Mouse (Mus musculus): ENCODE results near the gene Actn4.
"Not testable (repeated sequence)": the region's sequence is repeated elsewhere in the genome, so short reads cannot be mapped to it uniquely, and the experiment has no call there.

Actn4 gene

DNA sequence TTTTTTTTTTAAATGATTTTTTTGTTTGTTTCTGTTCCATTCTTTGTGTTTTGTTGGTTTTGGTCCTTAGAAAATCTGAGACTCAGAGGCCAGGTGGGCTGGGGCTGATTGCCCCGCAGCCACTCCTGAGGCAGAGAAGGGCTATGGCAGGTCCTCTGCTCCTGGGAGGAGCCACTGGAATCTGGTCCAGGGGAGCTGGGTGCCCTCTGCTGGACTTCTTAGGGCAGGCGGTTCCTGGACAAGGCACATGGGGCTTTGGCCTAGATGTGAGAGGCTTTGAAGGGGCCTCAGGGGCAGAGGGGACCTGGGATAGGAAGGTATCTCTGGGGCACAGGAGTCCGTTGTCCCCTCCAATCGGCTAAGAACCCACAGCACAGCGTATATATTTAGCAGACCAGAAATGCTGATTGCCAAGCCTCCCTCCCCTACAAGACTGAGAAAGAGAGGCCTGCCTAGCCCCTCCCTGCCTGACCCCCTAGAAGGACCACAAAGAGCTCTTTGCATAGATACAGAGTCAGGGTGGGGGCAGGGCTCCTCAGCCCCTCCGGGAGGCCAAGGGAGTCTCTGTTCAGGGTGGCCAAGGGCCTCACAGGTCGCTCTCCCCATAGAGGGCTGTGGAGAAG lies 68.4 kb downstream of the Actn4 start:
- DNase-seq (ENCODE audit: extremely low read depth, insufficient read length, low spot score), result no peak

DNA sequence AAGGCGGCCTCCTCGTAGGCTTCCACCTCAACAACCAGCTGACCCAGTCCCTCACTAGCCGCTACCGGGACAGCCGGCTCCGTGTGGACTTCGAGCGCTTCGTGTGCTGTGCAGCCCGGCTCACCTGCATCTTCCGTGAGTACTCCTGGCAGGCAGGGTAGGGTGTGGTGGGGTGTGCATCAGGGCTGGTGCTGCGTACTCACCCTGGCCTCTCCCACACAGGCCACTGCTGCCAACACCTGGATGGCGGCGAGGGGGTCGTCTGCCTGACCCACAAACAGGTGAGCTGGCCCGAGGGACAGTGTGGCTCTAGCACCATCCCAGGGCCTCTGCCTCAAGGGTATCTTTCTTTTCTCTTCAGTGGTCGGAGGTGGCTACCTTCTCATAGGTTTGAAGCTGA lies 69.5 kb downstream of the Actn4 start:
- no peak for DNase-seq (ENCODE audit: extremely low read depth, insufficient read length, low spot score)

DNA sequence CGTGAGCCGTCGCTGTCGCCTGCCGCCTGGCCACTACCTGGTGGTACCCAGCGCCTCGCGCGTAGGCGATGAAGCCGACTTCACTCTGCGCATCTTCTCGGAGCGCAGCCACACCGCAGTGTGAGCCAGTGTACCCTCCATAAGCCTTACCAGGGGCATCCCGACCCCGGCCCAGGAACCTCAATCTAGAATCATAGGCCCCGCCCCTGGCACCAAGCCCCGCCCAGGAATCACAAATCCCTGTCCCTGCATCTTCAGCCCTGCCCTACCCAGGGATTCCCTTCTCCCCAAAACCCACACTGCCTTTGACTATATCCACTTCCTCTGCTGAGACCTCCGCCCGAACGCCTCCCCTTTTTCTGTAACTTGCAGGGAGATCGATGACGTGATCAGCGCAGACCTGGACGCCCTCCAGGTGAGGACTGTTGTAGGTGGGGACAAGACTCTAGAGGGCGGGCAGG lies 73.4 kb downstream of the Actn4 start:
- no peak for DNase-seq (ENCODE audit: extremely low read depth, insufficient read length, low spot score)

DNA sequence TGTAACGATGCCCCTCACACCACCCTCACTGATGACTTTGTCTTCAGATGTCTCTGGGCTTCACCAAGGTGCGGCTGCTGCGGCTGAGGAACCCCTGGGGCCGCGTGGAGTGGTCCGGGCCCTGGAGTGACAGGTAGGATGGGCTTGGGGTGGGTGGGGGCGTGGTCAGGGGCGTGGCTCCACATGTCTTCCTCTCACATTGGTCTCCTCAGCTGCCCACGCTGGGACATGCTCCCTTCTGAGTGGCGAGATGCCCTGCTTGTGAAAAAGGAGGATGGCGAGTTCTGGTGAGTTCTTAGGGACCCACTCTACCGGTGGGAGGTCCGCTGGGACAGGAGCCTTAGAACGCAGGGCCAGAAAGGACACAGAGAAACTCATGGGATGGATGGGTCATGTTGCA lies 75.7 kb downstream of the Actn4 start:
- DNase-seq (ENCODE audit: extremely low read depth, insufficient read length, low spot score), result no peak

DNA sequence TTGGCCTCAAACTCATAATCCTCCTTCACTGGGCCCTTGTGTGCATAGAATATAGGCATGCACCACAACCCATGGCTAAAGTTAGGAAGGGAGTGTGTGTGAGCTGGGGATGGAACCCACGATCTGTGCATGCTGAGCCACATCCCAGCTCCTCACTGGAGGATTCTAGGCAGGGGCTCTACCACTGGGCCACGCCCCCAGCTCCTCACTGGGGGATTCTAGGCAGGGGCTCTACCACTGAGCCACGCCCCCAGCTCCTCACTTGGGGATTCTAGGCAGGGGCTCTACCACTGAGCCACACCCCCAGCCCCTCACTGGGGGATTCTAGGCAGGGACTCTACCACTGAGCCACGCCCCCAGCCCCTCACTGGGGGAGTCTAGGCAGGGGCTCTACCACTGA lies 78.4 kb downstream of the Actn4 start:
- not testable (repeated sequence) for DNase-seq (ENCODE audit: extremely low read depth, insufficient read length, low spot score)

DNA sequence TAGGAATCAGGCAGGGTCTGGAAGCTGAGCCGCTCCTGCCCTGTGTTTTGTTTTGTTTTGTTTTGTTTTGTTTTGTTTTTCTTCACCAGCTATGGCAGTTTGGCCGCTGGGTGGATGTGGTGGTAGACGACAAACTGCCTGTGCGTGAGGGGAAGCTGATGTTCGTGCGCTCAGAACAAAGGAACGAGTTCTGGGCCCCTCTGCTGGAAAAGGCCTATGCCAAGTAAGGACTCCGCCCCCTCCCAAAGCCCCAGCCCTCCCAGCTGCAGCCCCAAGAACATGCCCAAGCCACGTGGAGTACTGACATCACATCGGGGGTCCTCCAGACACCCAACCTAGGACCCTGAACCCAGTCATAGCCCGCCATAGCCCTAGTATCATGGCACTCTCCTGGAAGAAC lies 79.1 kb downstream of the Actn4 start:
- DNase-seq (ENCODE audit: extremely low read depth, insufficient read length, low spot score), result no peak

DNA sequence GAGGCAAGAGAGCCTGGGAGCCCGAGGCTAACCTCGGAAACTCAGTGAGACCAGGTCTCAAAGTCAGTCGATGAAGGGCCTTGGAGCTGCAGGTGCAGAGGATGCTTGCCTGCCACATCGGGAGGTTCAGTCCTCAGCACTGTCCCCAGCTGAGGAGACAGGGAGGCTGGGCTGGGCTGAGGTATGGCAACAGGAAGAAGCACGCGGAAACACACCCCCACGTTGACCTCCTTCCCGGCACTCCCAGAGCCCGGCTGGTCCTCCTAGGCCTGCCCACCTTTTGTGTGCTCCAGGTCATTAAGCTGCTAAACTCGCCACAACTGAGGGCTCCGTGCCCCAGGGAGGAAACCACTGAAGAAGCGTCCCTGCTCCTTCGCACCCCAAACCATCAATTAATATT lies 80.9 kb downstream of the Actn4 start, which contains the start of gene Capn12:
Capn12 (plus strand) TSS at position 224 of the 400 bp plus-strand sequence.
- DNase-seq (ENCODE audit: extremely low read depth, insufficient read length, low spot score), result no peak

DNA sequence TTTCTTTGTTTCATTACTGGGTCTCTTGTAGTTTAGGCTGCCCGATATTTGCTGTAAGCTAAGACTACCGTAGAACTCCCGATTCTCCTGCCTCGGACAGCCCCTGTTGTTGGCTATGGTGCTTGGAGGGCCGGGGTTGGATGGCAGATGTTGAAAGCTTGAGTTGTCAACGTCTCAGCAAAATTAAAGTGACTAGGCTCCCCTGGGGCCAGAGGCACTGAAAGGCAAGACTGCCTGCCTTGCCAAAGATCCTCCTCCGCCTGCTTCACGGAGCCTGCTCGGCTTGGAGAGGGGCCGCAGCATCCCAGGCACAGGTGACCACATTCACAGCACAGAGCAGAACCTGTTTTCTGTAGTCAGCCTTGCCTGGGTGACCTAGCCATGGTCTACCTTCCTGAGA lies 81.6 kb downstream of the Actn4 start:
- no peak for DNase-seq (ENCODE audit: extremely low read depth, insufficient read length, low spot score)

DNA sequence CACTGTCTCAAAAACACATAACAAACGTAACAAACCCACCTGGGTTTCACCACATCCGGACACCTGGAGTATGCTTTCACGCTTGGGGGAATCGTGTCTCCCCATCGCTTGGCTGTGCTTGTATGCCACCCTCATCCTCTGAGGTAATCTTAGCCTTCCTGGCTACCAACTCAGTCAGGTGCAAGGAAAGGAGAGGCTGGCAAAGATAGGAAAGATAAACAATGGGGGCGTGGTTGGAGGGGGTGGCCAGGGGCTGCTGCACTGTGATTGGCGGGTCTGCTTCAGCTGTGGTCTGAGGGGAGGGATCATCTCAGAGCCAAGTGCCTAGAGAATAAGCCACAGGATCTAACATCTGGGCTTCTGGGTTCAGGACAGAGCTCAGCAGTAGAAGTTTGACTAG lies 82.5 kb downstream of the Actn4 start:
- no peak for DNase-seq (ENCODE audit: extremely low read depth, insufficient read length, low spot score)

DNA sequence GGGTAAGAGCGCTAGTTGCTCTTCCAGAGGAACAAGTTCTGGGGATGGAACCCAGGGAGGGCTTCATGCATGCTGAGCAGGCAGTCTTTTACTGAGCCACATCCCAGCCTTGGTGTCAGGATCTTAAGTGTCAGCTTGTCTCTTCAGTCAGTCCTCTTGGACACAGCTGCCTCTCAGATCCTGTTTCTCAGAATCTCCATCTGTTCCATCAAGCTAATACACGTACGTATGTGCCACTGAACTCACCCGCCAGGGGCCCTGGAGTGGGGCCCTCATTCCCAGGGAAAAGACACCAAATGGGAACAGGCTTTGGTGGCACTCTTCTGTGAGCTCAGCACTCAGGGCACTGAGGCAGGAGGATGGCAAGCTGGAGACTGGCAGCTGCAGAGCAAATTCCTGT lies 84.3 kb downstream of the Actn4 start:
- DNase-seq (ENCODE audit: extremely low read depth, insufficient read length, low spot score), result no peak

DNA sequence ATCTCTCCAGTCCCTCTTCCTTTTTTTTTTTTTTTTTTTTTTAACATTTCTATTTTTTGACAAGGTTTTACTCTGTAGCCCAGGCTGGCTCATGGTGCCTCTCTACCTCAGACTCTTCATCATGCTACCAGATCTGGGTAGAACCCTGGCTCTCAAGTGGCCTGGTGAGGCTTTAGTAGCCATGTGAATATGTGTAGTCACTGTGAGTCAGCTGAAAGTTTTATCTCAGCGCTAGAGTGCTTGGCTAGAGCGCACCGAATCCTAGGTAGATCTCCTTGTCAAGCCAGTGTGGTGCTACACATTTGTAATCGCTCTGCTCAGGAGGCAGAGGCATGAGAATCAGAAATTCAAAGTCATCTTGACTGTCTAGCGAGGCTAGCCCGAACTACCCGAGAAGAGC lies 85.0 kb downstream of the Actn4 start:
- DNase-seq (ENCODE audit: extremely low read depth, insufficient read length, low spot score), result no peak

DNA sequence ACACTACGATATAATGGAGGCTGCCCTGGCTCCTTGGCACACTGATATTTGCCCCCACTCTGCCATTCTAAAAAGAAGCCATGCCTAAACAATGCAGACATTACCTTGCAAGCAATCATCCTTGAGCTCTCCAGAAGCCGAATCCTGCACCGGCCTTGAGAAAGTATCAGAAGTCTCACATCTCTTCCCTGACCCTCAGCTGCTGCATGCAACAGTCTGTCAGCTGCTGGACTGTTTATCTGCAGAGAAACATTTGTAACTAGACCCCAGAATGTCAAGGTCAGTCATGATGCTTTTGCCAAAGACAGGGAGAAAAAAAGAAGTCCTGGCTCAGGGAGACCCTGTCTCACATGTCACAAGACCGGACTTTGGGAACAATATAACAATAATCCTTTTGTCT lies 86.0 kb downstream of the Actn4 start:
- DNase-seq (ENCODE audit: extremely low read depth, insufficient read length, low spot score), result no peak

DNA sequence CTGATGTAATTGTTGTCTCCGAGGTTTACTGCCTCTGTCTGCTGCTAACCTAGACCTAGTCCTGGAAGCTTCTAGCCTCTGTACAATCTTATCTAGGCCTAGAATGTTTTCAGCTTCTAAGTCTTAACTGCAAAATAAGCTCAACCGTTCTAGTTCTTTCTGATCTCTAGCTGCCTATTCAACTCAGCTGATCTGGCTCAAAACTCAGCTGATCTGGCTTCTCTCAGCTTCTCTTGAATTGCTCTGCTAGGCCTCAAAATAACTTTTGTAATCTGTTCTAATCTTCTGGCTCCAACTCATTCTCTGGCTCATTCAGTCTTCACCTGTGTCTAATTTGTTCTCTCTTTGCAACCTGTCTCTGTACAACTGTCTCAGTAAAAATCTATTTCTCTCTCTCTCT lies 87.6 kb downstream of the Actn4 start:
- no peak for DNase-seq (ENCODE audit: extremely low read depth, insufficient read length, low spot score)

DNA sequence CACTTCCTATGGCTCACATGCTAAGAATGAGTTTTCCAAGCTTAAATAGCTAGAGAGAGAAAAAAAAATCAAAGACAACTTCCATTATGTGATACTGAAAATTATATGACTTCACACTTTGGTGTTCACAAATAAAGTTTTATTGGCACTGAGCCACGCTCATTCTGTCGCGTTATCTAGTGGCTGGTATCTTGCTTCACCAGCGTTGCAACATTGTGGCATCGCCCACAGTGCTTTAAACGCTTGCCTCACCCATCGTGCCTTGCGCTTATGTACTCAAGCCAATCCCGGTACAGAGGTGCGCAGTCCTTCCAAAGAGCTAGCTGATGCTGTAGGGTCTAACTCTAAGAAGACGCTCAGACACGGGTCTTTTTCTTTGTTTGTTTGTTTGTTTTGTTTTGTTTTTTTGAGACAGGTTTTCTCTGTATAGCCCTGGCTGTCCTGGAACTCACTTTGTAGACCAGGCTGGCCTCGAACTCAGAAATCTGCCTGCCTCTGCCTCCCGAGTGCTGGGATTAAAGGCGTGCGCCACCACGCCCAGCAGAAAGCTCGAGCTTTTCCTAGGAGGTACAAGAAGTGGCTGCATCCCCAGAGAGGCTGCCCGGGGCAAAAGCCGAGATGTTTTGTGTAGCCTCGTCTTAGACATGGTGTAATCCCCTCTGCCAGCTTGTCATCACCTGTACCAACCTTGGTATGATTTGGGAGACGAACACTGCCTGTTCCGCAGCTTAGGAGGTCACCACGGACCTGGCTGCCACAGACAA lies 91.1 kb downstream of the Actn4 start:
- DNase-seq (ENCODE audit: extremely low read depth, insufficient read length, low spot score), result no peak

DNA sequence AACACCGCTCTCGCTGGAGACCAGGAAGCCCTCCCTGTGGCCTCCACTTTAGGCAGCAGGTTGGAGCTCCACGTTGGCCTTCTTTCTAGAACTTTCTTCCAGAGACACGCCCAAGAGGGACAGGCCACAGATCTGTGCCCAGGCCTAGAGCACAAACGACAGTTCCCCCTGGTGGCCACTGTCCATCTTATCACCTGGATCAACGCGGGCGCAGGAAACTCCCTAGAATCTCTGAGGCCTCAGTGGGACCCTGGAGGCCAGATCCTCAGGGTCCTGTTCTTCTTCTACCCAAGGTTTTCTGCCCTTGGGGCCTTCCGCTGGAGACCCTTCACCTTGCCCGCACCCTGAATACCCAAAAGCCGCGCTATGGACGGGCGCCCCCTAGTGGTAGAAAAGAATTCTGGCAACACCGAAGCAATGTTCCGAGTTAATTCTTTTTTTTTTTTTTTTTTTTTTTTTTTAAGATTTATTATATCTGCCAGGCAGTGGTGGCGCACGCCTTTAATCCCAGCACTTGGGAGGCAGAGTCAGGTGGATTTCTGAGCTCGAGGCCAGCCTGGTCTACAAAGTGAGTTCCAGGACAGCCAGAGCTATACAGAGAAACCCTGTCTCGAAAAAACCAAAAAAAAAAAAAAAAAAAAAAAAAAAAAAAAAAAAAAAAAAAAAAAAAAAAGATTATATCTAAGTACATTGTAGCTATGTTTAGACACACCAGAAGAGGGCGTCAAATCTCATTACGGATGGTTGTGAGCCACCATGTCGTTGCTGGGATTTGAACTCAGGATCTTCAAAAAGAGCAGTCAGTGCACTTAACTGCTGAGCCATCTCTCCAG lies 94.4 kb downstream of the Actn4 start:
- peak; percentile 75 for DNase-seq (ENCODE audit: extremely low read depth, insufficient read length, low spot score)

DNA sequence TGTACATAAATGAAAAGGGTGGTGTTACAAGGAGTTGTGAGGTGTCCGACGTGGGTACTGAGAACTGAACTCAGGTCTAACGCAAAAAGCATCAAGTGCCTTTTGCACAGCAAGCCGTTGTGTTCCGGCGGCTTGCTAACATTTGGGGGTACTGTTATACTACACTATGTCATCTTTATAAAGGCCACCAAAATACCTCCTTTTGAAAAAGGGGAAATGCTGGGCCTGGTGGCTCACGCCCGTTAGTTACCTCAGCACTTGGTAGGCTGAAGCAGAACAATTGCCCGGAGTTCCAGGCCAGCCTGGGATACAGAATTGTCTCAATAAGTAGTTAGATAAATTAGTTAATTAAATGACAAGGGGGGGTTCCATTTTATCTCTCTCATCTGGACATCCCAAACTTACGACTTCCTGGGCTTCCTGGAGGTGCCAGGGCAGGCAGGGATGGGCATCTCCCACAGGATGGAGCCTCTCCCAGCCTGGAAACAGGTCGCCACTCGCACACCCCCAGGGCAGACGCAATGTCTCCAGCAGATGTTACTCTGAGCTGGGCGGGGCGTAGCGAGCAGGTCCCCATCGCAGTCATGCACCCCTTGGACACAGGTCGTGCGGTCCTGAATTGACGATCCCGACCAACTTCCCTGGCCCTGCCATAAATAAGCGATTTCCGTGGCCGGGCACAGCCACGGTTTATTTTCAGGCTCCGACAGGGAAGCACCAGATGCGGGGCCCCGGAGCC lies 95.2 kb downstream of the Actn4 start:
- DNase-seq (ENCODE audit: extremely low read depth, insufficient read length, low spot score), result no peak

DNA sequence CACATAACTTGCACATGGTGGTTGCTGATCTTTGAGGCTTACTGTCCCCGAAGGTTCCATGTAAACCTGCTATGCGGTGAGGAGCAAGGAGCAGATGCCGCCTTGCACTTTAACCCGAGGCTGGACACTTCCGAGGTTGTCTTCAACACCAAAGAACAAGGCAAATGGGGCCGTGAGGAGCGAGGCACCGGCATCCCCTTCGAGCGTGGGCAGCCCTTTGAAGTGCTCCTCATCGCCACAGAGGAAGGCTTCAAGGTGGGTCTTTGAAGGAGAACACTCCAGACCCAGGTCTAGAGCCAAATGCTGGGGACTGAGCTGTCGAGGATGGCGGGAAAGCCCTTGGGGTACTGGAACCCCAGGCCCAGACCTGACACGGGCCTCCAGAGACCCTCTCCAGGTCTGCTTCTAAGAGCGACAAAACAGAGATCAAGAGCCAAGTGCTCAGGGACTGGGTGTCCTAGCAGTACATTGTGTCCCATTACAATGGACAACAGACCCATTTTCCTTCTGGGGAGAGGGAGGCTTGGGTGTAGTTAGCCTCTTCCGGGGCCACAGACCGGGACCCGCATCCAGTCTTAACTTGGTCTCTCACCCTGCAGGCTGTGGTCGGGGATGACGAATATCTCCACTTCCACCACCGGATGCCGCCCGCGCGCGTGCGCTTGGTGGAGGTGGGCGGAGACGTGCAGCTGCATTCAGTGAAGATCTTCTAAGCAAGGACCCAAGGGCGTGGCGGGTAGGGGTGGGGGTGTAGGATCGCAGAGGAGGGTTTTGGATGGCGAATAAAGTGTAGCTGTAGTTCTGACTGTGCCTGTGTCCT lies 96.4 kb downstream of the Actn4 start:
- DNase-seq (ENCODE audit: extremely low read depth, insufficient read length, low spot score), result peak; percentile 93

DNA sequence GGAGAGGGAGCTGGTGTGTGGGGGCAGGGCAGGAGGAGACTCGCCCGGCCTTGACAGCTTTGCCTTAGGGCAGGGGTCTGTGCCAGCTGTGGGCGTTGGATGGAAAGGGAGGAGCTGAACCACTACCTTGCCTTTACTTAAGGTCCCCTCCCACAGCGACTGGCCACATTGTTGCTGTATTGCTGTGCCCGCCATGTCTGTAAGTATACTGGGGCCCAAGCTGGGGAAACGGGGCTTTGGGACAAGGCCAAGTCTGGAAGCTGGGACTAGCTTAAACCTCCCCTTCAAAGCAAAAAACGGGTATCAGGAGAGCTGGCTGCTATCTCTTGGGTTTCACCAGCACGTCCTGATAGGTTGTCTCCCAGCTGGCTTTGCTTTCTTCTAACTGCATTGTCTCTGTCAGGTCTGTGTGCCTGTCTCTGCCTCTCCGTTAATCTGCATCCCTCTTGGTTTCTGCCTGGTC lies 97.8 kb downstream of the Actn4 start:
- no peak for DNase-seq (ENCODE audit: extremely low read depth, insufficient read length, low spot score)

DNA sequence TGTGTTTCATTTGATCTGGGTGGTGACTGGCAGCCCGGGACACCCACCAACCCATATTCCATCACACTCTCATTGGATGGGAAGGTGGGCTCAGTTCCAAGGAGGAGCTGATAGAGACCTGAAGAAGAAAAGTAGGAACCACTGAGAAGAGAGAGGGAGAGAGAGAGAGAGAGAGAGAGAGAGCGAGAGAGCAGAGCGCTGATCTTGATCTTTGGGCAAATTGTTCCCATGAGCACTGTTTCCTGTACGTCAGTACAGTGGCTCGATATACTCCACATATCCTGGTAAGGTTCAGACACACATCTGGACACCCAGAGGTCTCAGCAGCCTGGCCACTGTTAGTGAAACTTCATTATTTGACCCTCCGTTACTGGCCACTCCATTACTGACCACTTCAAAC lies 98.6 kb downstream of the Actn4 start, which contains the start of gene Lgals7:
Lgals7 (plus strand) TSS at position 314 of the 400 bp plus-strand sequence.
- DNase-seq (ENCODE audit: extremely low read depth, insufficient read length, low spot score), result no peak
